In genomic region chr5:106274617-106275016, GRCm38 (mm10) we compare ENCODE assay signal across 9 mouse cellular contexts.
DNase-seq lines count a peak whose midpoint lies in the region; ATAC-seq and TF ChIP-seq lines count a peak whose summit lies in the region.
"Had no signal": no experiment of that assay in that cellular context is flagged by ENCODE, and none has a peak within 500 bp of the region (broad histone marks: within the 10 kb centered on the region; RNA-seq: fewer than 3 reads in every experiment).

No protein-coding gene starts in this region.

- H3K9me3 ChIP-seq in midbrain, embryonic 13.5 days: no peaks in the 10 kb centered on the region

- H3K9ac ChIP-seq in midbrain, embryonic 13.5 days (replicated peaks): no peak overlapping the region
- H3K9ac ChIP-seq: limb, embryonic 13.5 days had no signal

- DNase-seq in layer of hippocampus, adult 2 months (ENCODE audit: low spot score in 2 of 2): no peak
- no peak for DNase-seq in layer of hippocampus, adult 9-11 months
- DNase-seq in R1 (ENCODE audit: low read depth, low spot score): peak; percentile 78
- DNase-seq in frontal cortex, postnatal 36 days (ENCODE audit: low spot score in 2 of 2): no peak
- DNase-seq in right cerebral cortex, adult 2 months (ENCODE audit: low spot score in 2 of 2): no peak
- DNase-seq in left cerebral cortex, adult 8-10 months (ENCODE audit: low spot score in 2 of 2): no peak

- no peak overlapping the region for H3K4me3 ChIP-seq in layer of hippocampus, adult 2 months
- H3K4me3 ChIP-seq in midbrain, embryonic 13.5 days (replicated peaks): no peak overlapping the region
- H3K4me3 ChIP-seq: limb, embryonic 13.5 days had no signal

- WGBS in midbrain, embryonic 13.5 days: 24% methylated on average over 10 of the region's 10 CpGs

- no peak overlapping the region for H3K27ac ChIP-seq in layer of hippocampus, adult 2 months
- no peak overlapping the region for H3K27ac ChIP-seq in midbrain, embryonic 13.5 days
- H3K27ac ChIP-seq: limb, embryonic 13.5 days had no signal

- H3K27me3 ChIP-seq in midbrain, embryonic 13.5 days: no peaks in the 10 kb centered on the region
- H3K27me3 ChIP-seq: limb, embryonic 13.5 days had no signal

- peak; percentile 73 for TF ChIP-seq CTCF in layer of hippocampus, adult 2 months (conservative IDR thresholded peaks at IDR 0.05)

- no peaks in the 10 kb centered on the region; the same call in 1 of the 2 replicates for H3K4me1 ChIP-seq in midbrain, embryonic 13.5 days (replicated peaks)
- H3K4me1 ChIP-seq: limb, embryonic 13.5 days had no signal

- H3K36me3 ChIP-seq in midbrain, embryonic 13.5 days: no peaks in the 10 kb centered on the region
- H3K36me3 ChIP-seq: limb, embryonic 13.5 days had no signal

- peak; percentile 56; the same call in 1 of the 2 replicates for ATAC-seq in common myeloid progenitor, adult 5-6 weeks (replicated peaks; ENCODE audit: low read depth, poor library complexity, severe bottlenecking)
- ATAC-seq in midbrain, embryonic 13.5 days: peak; percentile 58; the same call in 1 of the 2 replicates

- no peak overlapping the region for H3K4me2 ChIP-seq in midbrain, embryonic 13.5 days (replicated peaks)
- H3K4me2 ChIP-seq: limb, embryonic 13.5 days had no signal
